Mouse (Mus musculus) fat pad, adult 2 months (tissue): ENCODE data around the gene Chst14.

ENCODE experiments used
- DNase-seq: peaks from one replicate; pipeline ENCODE4 v3.0.0-alpha.2; 2011; ENCODE audit warnings: low read depth, low spot score; ENCODE audit errors: extremely low read depth

The Chst14 gene

GRCm38 (mm10) chr2:118905433-118906117, 20.7 kb upstream of the Chst14 start:
- no peak for DNase-seq

GRCm38 (mm10) chr2:118906118-118906492, 20.2 kb upstream of the Chst14 start:
- DNase-seq: no peak

- DNase-seq: no peak
These were observed 18.5 kb upstream of the Chst14 start for GRCm38 (mm10) chr2:118907781-118908180.

- no peak for DNase-seq
These were observed 17.1 kb upstream of the Chst14 start for GRCm38 (mm10) chr2:118909151-118909550.

GRCm38 (mm10) chr2:118910605-118911278, 15.6 kb upstream of the Chst14 start:
- DNase-seq: no peak

DNA sequence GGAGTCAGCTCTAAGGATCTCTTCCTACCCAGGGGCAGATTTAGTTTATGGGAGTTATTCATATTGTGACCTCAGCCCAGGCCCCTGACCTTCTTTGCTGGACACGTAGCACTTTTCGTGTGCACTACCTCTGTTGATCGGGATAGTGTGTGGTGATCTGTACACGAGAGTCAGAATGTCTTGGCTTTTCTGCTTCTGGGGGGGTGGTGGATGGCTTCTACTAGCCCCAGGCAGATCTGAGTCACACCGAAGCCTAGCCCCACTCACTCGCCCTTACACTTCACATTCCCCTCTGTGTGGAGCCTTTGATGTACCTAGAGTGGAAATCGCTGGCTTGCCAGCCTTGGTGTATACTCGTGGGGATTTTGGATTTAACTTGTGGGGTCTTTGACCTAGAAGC, 13.6 kb upstream of the Chst14 start:
- DNase-seq: no peak

- peak; percentile 50 for DNase-seq
These were observed 12.6 kb upstream of the Chst14 start for GRCm38 (mm10) chr2:118913551-118914276.

DNA sequence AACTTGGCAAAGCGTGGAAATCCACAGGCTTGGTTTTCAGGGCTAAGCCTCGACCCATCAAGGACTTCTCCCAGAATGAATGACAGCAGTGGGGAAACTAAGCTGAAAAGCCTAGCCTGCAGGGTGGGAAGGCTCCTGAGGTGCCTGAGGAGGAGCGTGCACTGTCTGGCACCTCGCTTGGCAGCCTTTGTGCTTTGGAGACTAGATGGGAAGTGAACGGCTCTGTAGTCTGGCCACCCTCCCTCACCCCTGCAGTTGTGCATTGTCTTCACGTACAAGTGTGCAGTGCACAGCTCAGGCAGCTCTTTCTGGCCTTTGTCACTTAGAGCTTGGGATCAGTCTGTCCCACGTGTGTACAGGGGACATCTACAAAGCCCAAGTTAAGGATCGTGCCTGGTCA, 11.6 kb upstream of the Chst14 start:
- no peak for DNase-seq

DNA sequence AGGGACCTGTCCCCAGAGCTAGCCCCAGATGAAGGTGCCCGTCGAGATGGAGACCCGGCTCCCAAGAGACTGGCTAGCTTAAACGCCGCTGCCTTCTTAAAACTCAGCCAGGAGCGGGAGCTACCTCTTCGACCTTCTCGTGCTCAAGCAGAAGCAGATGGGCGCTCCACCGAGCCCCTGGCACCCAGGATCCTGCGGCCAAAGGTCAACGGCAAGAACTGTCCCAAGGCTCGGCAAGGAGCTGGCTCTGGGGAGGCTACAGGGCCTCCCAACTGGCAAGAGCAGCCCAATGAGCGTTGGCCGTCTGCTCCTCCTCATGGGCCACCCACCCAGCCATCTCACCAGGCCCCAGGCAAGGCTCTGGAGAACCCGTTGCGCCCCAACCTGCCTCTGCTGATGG, 9.9 kb upstream of the Chst14 start:
- DNase-seq: no peak

GRCm38 (mm10) chr2:118918543-118918942, 7.8 kb upstream of the Chst14 start:
- no peak for DNase-seq

DNA sequence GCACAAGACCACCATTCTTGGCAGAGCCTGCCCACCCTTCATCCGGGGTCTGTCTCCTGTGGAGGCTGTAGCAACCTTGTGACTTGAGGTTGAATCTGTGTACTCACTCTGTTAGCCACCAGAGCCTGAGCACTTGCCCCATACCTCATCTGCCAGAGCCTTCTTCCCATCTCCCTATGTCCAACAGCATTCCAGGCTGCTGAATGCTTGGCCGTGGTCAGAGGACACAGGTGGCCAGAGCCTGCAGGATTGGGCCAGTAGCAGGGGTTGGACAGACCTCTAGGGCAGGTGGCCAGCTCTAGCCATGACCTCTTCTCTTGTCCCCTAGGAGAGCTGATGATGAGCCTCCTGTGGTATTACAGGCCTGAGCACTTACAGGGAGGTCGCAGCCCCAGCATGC, 5.9 kb upstream of the Chst14 start:
- DNase-seq: no peak

- no peak for DNase-seq
These were observed 344 bp upstream of the Chst14 start for GRCm38 (mm10) chr2:118925952-118926351.

DNA sequence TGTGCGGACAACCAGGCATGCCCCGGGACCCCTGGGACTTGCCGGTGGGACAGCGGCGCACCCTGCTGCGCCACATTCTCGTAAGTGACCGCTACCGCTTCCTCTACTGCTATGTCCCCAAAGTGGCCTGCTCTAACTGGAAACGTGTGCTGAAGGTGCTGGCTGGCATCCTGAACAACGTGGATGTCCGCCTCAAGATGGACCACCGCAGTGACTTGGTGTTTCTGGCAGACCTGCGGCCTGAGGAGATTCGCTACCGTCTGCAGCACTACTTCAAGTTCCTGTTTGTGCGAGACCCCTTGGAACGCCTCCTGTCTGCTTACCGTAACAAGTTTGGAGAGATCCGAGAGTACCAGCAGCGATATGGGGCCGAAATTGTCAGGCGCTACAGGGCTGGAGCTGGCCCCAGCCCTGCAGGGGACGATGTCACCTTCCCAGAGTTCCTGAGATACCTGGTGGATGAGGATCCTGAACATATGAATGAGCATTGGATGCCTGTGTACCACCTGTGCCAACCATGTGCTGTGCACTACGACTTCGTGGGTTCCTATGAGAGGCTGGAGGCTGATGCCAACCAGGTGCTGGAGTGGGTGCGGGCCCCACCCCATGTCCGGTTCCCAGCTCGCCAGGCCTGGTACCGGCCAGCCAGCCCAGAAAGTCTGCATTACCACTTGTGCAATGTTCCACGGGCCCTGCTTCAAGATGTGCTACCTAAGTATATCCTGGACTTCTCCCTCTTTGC, 873 bp downstream of the Chst14 start:
- no peak for DNase-seq

DNA sequence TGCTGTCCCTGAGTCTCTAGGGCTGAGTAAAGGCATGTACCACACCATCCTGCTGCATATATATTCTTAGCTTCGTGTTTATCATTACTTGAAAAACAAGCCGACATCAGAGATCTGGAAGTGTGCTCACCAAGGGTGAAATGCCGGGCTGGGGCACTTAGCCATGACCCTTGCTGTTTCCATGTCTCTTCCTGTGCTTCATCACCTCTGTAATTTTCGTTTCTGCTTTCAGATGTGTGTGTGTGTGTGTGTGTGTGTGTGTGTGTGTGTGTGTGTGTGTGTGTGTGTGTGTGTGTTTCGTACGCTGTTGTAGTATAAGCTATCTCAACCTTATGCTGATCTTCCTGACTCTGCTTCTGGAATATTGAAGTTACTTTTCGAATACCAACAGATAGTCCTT, 15.0 kb downstream of the Chst14 start:
- no peak for DNase-seq

GRCm38 (mm10) chr2:118943232-118943631, 16.9 kb downstream of the Chst14 start:
- DNase-seq: no peak

GRCm38 (mm10) chr2:118948818-118949217, 22.5 kb downstream of the Chst14 start:
- DNase-seq: peak; percentile 82

DNA sequence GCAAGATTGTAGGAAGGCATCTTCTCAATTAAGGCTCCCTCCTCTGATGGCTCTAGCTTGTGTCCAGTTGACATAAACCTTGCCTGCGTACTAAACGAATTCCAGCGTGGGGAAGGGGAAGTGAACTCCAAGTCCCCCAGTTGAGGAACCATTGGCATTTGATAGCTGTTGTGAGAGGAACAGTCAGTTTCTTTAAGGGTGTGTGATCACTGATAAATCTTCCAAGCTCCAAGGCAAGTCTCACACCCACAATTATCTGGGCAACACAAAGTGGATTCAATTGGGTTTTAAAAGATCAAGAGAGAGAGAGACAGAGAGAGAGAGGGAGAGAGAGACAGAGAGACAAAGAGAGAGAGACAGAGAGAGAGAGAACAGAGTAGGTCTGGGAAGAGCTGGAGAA, 23.4 kb downstream of the Chst14 start:
- no peak for DNase-seq

GRCm38 (mm10) chr2:118956497-118956896, 30.2 kb downstream of the Chst14 start:
- DNase-seq: no peak

DNA sequence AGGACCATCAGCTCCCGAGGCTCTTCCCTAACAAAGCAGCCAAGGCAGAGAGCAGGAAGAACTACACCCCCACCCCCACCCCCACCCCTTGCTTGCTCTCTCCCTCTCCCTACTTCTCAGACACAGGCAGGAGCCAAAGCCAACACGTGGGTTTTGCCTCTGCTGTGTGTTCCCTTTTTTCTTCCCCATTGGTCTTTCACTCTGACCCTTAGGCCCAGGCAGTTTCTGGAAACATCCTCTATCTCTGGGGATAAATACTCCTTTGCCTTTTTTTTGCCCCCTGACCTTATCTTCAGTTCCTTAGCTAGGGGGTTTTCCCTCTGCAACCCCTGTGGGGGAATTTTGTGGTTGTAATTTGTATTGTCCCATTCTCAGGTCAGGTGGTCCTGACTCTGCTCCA, 33.3 kb downstream of the Chst14 start:
- no peak for DNase-seq

- DNase-seq: no peak
These were observed 34.1 kb downstream of the Chst14 start for GRCm38 (mm10) chr2:118960413-118960812.

DNA sequence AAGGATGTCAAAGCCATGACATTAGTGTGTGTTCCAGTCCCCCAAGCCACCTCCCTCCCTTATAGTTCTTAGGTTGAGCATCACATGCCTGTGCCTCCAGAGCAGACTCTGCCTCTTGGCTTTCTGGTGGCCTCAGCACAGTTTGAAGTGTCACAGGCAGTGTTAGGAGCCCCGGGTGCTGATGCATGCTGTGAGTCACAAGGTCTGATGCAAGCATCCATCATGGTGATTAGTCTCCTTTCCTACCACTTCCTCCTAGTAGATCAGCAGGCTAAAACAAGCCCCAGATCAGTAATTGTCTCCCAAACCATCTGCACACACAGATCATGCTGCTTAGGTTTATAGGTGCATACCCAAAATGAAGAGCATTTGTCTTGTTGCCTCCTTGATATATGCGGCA, 35.2 kb downstream of the Chst14 start:
- no peak for DNase-seq
